Mouse (Mus musculus) CD4-positive, CD25-positive, alpha-beta regulatory T cell, adult 2 months (primary cell): ENCODE measurements around the gene Serbp1.
A peak's percentile ranks its signal among the peaks of the same experiment; 100 is the strongest.
"Not testable (repeated sequence)": the region's sequence is repeated elsewhere in the genome, so short reads cannot be mapped to it uniquely, and the experiment has no call there.

Experiments
- DNase-seq: peaks from one replicate; pipeline ENCODE4 v3.0.0-alpha.2; 2012; ENCODE audit warnings: low read depth, low spot score

Gene Serbp1

DNA sequence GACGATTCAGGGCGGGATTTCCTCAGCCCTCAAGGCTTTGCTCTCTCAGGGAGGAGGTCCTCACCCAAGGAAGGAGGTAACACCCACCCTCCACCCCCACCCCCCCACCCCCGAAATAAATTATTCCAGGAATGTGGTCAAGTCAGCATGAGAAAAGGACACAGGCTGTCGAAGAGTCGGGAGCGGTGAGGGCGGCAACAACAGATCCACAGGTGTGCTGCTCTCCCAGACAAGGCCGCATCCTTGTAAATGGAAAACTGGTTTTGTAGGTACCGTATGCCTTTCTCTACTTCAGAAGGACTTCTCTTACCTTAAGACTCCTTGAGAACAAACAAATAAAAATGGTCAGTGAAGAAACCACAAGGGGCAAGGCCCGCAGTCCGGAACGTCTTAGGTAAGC lies at the start of gene Serbp1:
Gene Serbp1, plus strand, starts transcription at position 200 of the 400 bp plus-strand sequence.
- no peak for DNase-seq

DNA sequence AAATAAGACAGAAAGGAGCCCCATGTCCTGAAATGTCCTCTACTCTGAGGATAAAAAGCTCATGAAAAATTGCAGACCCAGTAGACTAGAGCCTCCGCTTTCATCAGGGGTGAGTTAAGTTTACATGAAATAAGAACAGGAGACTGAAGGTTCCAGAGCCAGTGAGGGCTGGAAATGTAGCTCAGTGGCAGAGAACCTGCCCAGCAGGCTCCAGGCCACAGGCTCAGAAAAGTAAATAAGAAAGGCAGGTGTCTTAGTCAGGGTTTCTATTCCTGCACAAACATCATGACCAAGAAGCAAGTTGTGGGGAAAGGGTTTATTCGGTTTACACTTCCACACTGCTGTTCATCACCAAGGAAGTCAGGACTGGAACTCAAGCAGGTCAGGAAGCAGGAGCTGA lies 44.4 kb upstream of the Serbp1 start:
- DNase-seq: no peak

DNA sequence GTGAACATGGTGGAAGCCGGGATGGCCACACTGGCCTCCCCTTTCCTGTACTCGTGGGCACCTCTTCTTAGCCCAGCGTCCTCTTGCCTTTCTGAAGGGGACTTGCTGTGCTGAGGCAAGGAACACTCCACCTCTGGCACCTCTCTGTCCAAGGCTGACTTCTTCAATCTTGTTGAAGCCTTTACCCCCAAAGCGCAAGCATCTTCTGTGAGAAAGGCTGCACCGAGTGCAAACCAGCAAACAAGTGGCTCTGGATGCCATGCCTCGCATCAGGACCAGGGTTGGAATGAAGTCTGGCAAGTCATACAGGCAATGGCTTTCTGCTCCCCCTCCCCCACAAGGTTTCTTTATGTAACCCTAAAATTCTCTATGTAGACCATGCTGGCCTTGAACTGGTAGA lies 43.4 kb upstream of the Serbp1 start:
- DNase-seq: no peak

DNA sequence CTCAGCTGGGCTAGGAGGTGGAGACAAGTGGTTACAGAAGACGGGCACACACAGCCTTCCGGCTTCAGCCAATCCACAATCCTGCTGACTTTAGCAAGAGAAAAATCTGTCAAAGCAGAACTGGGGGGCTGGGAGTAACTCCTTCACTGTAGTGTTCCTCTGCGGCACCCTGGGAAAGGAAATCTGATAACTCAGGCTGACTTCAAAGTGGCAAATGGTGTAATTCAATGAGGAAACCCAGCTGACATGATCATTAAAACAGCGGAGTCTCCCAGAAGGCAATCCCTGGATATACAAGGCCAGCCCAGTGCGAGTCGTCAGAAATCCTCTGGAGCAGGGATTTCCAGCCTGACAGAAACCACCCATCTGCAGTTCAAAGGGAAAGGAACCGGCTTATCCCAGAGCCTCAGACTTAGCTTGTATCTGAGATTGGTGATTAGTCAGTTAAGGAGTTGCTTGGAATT lies 42.8 kb upstream of the Serbp1 start:
- DNase-seq: no peak

DNA sequence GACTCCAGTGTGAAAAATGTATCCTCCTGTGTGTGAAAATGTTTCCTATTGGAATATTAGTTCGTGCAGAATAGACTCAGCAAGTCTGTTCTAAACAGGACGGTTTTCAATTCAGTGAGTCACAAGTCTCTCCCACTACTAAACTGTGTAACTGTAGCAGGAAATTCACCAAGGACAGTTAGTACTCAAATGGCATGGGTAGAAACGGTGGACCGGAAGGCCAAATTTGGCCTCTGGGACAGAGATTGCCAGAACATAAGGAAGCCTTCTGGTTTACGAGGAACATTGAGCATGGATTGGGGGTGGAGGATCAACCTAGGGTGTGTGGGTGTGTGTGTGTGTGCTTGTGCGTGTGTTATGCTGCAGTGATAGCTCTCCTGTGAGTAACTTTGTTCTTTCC lies 41.2 kb upstream of the Serbp1 start:
- no peak for DNase-seq

DNA sequence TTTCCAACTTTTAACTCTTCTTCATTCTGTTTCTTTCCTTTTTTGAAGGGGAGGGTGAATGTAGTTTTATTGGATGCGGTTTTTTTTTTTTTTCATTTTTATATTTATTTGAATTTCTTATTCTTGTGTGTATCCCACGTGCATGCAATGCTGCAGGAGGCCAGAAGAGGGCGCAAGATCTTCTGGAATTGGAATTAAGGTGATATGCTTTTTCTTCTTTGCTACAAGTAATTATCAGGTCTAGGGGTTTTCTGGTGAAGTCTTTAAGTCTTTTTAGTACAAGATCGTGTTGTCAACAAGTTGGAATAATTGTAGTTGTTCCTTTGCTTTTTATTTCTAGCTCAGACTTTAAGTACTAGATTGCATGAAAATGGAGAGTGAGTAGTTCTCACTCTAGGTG lies 39.9 kb upstream of the Serbp1 start:
- peak; percentile 54 for DNase-seq

DNA sequence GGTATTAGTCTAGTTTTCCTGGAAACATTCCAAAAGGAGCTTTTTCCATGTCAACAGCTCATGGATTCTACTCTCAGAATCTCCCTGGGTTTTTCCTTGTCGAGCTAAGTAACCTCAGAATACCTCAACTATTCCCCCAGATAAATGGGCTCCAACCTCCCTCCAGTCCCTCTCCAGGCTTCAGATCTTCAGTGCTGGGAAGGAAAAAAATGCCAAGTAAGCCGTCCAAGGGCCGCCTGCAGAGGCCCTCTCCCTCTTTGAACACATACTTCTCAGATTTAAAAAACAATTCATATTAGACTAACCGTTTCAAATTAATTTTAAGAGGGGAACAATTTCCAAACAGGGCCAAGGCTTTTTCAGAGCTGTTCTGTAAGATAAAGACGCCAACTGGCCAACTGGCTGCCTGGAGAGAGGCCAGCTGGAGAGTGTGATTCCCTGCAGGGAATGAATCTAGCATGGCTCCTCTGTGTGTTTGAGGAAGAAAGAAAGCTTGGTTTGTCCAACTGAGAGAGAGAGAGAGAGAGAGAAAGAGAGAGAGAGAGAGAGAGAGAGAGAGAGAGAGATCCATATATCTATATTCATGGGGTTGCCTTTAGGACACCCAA lies 37.2 kb upstream of the Serbp1 start:
- DNase-seq: no peak

DNA sequence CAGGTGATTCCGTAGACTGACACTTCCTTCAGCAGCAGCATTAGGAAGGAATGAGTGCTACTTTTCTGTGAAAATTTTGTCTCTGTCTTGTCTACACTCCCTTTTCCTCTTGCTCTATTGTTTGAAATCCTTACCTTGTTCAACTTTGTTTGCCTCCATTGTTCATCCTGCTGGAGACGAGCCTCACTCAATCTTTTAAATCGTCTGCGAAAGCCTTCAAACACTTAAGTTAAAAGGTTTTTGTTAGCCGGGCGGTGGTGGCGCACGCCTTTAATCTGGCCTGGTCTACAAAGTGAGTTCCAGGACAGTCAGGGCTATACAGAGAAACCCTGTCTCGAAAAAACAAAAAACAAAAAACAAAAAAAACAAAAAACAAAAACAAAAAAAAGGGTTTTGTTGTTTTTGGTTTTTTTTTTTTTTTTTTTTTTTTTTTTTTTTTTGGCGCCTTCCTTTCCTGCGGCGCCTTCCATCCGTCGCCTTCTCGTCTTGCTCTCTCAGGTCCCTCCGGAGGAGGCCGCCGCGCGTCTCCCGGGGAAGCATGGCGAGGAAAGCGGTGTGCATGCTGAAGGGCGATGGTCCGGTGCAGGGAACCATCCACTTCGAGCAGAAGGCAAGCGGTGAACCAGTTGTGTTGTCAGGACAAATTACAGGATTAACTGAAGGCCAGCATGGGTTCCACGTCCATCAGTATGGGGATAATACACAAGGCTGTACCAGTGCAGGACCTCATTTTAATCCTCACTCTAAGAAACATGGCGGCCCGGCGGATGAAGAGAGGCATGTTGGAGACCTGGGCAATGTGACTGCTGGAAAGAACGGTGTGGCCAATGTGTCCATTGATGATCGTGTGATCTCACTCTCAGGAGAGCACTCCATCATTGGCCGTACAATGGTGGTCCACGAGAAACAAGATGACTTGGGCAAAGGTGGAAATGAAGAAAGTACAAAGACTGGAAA lies 32.6 kb upstream of the Serbp1 start:
- DNase-seq: no peak

DNA sequence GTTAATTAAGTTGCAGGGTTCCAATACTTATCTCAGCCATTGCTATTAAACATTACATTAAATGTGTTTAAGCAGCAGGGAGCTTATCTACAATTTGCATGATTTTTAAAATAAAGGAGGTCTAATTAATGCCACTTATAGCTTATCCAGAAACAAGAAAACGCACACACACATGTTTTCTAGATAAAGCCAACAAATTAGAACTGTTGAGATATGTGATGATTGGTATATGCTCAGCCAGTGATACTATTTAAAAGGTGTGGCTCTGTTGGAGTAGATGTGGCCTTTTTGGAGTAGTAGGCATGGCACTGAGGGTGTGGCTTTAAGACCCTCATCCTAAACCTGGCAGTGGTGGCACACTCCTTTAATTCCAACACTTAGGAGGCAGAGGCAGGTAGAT lies 25.6 kb upstream of the Serbp1 start:
- DNase-seq: no peak

DNA sequence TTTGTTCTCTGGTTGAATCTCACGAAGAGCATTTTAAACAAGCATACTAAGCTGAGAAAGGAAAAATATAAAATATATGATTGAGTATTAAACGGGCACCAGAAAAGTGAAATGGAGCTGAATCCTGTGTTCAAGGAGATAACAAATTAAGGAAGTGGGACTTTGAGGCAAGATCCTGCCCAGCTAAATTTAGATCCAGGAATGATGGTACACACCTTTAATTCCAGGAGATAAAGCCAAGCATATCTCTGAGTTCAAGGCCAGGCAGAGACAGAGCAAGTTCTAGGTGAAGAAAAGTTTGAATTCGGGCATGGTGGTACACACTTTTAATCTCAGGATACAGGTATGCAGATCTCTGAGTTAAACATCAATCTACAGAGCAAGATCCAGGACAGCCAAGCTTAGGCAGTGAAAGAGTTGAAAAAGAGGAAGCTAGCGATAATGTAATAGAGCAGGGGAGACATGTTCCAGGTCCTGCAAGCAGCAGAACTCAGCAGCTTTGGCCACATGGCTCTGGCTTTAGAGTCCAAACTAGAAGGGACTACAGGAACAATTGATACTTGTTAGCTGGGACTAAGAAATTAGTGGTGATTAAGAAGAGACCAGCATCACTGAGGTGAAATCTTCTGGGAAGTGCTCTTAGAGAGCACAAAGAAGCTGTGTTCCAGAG lies 24.4 kb upstream of the Serbp1 start:
- DNase-seq: no peak

DNA sequence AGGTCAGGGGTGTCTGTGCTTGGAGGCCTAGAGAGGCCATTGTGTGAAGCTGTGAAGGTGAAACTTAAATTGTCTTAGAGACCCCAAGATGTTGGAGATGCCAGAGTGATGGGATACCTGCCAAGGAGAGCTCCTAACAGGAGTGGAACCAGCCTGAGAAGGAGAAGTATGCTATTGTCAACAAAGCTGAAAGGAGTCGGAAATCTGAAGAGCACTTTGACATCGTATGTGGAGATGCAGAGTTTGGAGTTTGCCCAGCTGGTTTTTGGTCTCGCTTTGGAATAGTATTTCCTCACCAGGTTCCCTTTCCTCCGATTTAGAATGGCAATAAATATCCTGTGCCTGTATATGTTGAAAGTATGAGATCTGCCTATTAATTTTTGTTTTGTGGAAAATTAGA lies 20.6 kb upstream of the Serbp1 start:
- DNase-seq: no peak

DNA sequence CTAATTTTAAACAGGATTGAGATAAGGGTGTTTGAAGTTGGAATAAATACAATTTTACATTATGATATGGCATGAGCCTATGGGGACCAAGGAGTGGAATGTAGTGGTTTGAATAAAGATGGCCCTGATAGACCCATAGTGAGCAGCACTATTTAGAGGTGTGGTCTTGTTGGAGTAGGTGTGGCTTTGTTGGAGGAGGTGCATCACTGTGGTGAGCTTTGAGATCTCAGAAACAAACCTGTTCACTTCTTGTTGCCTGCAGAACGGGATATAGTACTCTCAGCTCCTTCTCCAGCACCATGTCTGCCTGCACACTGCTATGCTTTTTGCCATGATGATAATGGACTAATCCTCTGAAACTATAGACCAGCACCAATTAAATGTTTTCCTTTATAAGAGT lies 20.1 kb upstream of the Serbp1 start:
- DNase-seq: no peak

DNA sequence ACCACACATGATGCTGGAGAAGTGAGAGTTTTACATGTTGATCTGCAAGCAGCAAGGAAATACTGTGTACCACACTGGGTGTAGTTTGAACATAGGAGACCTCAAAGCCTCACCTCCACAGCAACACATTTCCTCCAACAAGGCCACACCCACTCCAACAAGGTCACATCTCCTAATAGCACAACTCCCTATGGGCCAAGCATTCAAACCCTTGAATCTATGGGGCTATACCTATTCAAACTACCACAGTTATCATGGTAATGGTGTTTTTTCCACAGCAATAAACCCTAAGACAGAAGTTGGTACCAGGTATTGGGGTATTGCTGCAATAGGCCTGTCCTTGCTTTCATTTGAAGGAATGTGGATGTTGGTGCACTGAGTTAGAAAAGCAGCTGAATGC lies 19.4 kb upstream of the Serbp1 start:
- no peak for DNase-seq

DNA sequence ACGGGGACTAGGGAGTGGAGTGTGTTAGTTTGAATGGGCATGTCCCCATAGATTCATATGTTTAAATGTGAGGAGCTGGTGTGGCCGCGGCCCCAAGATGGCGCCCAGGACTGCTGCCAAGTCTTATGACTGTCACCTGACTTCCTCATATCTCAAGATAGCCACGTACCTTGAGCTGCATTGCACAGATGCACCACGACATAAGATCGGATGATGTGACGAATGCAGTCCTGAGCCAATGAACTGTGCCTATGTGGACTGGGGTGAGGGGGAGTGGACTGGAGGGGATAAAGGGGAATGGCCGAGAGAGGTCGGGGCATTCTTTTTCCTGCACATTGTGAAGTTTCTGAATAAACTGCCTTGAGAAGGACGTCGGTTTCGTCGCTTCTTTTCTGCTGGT lies 18.0 kb upstream of the Serbp1 start:
- not testable (repeated sequence) for DNase-seq

DNA sequence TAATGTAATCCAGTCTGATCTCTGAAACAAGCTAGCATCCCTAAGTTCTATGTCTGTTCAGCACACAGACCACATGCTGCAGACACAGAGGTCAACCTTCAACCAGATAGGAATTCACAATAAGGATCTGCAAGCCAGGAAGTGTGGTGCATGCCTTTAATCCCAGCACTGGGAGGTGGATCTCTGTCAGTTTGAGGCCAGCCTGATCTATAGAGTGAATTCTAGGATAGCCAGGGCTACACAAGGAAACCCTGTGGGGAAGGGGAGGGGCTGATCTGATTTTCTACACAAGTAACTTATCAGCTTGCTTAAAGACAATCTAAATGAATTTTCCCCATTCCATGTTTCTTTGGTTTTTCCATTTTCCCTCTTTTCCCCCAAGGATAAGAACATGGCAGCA lies 17.2 kb upstream of the Serbp1 start:
- no peak for DNase-seq

DNA sequence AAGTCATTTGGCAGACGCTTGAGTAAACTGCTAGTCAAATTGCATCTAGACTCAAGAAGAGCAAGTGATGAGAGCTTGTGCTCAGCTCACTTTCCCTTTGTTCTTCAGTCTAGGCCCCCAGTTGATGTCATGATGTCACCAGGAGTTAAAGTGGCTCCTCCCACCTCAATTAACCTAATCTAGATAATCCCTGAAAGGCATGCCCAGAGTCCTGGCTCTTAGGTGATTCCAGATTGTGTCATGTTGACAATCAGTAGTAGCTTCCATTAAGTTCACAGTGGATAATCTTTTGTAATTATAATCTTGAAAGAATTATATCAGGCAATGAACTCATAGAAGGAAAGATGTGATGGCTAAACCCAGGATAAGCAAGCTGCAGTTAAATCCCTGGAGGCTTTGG lies 14.9 kb upstream of the Serbp1 start:
- DNase-seq: no peak

DNA sequence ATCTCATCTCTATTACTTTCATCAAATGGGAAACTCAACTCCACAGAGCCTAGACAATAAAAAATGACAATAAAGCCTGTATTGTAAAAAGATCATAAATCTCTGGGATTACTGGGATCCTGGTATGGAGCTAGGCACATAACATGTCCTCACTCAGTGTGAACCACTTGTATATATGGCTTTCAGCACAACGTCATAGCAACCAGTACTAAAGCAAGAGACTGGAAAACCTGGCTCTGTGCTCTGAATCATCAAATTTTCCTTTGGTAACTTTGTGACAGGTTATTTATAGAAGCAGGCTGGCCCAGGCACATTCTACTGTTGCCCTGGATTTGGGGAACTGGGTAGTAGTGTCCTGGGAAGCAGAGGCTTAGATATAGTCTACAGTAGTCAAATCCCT lies 14.5 kb upstream of the Serbp1 start:
- DNase-seq: no peak

DNA sequence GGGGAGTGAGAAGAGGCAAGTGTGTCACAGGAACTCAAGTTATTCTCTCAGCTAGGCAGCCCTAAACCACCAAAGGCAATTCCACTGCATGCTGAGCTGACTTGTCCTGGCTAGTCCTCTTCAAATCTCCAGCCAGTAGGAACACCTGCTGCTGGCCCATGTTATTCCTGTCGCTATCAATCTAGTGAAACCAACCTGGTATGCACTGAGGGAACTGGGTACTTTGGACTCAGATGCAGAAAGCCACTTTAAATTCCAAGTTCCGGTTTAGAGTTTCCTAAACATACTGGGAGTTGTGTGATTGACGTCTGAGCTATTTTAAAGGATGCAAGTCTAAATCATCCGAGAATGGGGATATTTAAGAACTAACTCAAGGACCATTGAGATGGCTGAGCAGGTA lies 11.7 kb upstream of the Serbp1 start:
- DNase-seq: no peak

DNA sequence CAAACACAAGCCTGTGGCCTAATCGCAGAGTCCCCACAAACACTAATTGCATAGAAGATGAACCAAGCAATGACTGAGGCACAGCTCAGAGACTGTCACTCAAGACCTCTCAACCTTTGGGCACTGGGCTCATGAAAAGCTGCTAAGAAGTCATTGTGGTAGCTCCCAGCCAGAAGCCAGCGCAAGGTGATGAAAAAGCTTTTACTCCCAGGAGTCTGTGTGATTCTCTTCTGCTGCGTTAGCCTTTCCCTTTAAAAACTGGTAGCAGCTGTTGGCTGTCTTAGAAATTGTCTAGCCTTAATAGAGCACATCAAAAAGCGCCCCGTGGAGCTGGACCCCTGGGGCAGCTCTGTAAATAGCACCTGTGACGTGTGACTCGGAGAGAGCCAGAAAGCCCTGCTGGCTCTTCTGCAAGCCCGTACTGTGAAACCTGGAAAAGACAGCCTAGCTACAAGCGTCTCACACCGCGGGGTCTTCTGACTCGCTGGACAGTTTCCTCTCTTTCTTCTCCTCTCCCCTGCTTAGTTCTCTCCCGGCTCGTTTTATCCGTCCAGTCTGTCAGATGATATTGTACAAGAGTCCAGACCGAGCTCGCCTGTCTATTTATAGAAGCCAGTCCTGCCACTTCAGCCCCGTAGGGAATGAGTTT lies 9.4 kb upstream of the Serbp1 start:
- DNase-seq: no peak

DNA sequence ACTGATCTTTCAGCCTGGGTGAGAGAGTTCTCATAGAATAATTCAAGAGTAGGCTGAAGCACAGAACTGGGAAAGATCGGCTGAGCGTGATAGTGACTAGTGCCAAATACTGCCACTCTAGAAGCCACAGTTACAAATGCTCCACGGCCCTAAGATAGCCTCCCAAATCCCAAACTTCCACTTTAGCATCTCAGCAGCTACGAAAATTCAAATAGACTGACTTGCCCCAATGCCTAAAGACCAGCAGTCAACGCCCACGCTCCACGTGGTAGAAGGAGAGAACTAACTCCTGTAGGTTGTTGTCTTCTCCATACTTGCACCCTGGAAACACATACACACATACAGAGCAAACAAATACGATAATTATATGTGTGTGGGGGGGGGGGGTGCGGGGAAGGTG lies 8.5 kb upstream of the Serbp1 start:
- no peak for DNase-seq

DNA sequence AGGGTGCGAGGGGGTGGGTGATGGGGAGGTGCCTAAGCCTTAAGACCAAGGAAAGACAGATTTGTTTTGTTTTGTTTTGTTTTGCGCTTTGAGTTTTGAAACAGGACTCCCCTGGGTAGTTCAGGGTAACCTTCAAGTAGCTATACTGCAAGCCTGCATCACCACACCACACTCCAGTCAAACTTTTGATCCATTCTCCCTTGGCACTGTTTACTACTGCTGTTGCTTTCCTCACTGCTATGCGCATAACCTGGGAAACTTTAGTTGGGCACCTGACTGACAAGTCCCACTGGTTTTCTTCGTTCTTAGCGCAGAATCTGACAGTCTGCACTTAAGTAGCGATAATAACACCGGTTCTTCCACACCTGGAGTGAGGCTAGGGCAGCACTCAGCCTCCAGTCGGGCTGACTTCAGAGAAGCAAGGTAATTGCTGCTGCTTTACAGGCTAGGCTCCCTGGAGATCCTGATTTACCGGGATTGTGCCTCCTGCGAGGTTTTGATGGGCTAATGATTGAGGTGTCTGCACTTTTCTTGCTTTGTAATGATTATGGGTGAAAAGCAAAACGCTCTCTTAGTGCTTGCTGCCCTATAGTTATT lies 8.0 kb upstream of the Serbp1 start:
- DNase-seq: no peak

DNA sequence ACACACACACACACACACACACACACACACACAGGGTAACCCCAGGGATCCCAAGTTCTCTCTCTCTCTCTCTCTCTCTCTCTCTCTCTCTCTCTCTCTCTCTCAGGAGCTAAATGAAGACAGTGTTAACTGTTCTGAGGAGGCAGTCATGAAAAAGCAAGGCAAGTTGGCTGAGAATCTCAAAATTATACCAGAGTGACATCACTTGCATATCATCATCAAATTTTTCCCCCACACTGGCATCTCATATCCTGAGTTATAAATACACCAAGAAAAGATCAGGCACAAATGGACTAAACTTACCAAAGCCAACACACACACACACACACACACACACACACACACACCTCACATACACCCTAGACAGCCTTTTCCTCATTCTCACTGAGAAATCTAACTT lies 7.0 kb upstream of the Serbp1 start:
- no peak for DNase-seq
